Mouse (Mus musculus) left cerebral cortex, adult 11 months (tissue): Measurements from ENCODE around the gene Olfr948.

Experiments used
- DNase-seq: peaks from one replicate; pipeline ENCODE4 v3.0.0; 2022; ENCODE audit warnings: low spot score

Olfr948 gene

GRCm38 (mm10) chr9:39325945-39326344, at the start of gene Olfr948:
TSS of gene Olfr948 (minus strand) at chr9:39326045.
- no peak for DNase-seq

- no peak for DNase-seq
Observed at GRCm38 (mm10) chr9:39287136-39287535, 38.7 kb downstream of the Olfr948 start.

GRCm38 (mm10) chr9:39276718-39277117, 49.1 kb downstream of the Olfr948 start, which contains the start of gene Olfr945:
TSS of gene Olfr945 (minus strand) at chr9:39276818.
- DNase-seq: no peak
